Comparison of ENCODE assay signal across 10 mouse cellular contexts in the genomic region with DNA sequence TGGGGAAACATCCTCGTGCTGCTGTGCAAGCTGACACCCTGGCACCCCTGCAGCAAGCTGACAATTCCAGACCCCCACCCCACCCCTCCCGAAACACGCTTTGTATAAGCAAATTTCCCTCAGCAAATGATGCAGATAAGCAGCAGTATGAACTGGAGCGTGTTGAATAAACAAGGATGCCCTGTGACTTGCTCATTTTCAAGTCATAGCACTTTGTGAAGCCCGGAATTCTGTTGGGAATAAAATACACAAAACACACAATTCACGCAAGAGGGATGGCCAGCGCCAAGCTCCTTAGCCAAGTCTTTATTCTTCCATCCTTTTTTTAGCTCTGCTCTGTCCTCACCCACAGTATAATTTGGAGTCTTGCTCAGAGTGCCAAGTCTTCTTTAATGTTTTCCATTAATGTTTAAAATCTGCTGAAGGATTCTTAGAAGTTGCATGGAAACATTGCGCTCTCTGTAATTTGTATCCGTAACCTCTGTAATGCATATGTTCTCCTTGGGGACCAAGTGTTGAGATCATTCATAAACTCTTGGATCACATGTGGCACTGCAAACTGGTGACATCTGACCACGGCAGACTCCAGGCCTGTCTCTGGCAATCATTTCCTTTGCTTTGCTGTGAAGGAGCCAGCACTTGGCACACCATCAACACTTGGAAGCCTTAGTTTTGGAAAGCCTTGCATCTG.
A peak's percentile ranks its signal among the peaks of the same experiment; 100 is the strongest.
DNase-seq lines count a peak whose midpoint lies in the region; ATAC-seq and TF ChIP-seq lines count a peak whose summit lies in the region.
"Had no signal": no experiment of that assay in that cellular context is flagged by ENCODE, and none has a peak within 500 bp of the region (broad histone marks: within the 10 kb centered on the region; RNA-seq: fewer than 3 reads in every experiment).

No protein-coding gene starts in this region.

- H3K4me3 ChIP-seq in kidney, adult 2 months (ENCODE audit: insufficient read depth, low read depth, low read length) = no peak overlapping the region
- no peak overlapping the region for H3K4me3 ChIP-seq in kidney, embryonic 14.5 days (ENCODE audit: low read length)
- H3K4me3 ChIP-seq in forebrain, embryonic 16.5 days (replicated peaks; ENCODE audit: low read length) = no peak overlapping the region
- no peak overlapping the region for H3K4me3 ChIP-seq in layer of hippocampus, adult 2 months
- H3K4me3 ChIP-seq in neural tube, embryonic 15.5 days (replicated peaks) = no peak overlapping the region
- H3K4me3 ChIP-seq in liver, embryonic 12.5 days = no peak overlapping the region
- H3K4me3 ChIP-seq: heart, adult 2 months; myocyte had no signal

- H3K4me2 ChIP-seq in kidney, embryonic 14.5 days (replicated peaks; ENCODE audit: low read depth, low read length) = no peak overlapping the region
- peak overlapping the region; percentile 23 for H3K4me2 ChIP-seq in forebrain, embryonic 16.5 days (ENCODE audit: low read length)
- H3K4me2 ChIP-seq in neural tube, embryonic 15.5 days = 0 out of 2 replicates have a peak overlapping the region, but pooled peaks have one; percentile 6
- H3K4me2 ChIP-seq in liver, embryonic 12.5 days = no peak overlapping the region

- no peaks in the 10 kb centered on the region for H3K4me1 ChIP-seq in kidney, adult 2 months (ENCODE audit: control insufficient read depth, insufficient read depth, low read length)
- no peaks in the 10 kb centered on the region for H3K4me1 ChIP-seq in kidney, embryonic 14.5 days (ENCODE audit: control insufficient read depth, insufficient read depth, low read length)
- H3K4me1 ChIP-seq in forebrain, embryonic 16.5 days (replicated peaks; ENCODE audit: control insufficient read depth, insufficient read depth, low read length) = peaks cover 25% of the 10 kb centered on the region
- H3K4me1 ChIP-seq in neural tube, embryonic 15.5 days = peaks cover 22% of the 10 kb centered on the region
- no peaks in the 10 kb centered on the region for H3K4me1 ChIP-seq in liver, embryonic 12.5 days

- WGBS in kidney, adult 2 months = 58% methylated on average over 10 of the region's 10 CpGs
- 80% methylated on average over 10 of the region's 10 CpGs for WGBS in kidney, embryonic 14.5 days
- 37% methylated on average over 10 of the region's 10 CpGs for WGBS in forebrain, embryonic 16.5 days
- 39% methylated on average over 10 of the region's 10 CpGs for WGBS in neural tube, embryonic 15.5 days
- 67% methylated on average over 10 of the region's 10 CpGs for WGBS in liver, embryonic 12.5 days (ENCODE audit: insufficient replicate concordance)

- no peak overlapping the region for H3K9ac ChIP-seq in kidney, embryonic 14.5 days (ENCODE audit: low read depth, low read length)
- H3K9ac ChIP-seq in forebrain, embryonic 16.5 days (replicated peaks; ENCODE audit: low read depth, low read length) = no peak overlapping the region
- H3K9ac ChIP-seq in neural tube, embryonic 15.5 days (replicated peaks) = no peak overlapping the region
- H3K9ac ChIP-seq in liver, embryonic 12.5 days = no peak overlapping the region

- peak; percentile 44 for DNase-seq in kidney, adult 2 months
- DNase-seq in cerebellum, adult 11-12 months = peak; percentile 2
- DNase-seq in layer of hippocampus, adult 2 months (ENCODE audit: low spot score in 2 of 2) = peak; percentile 30 to 39
- no peak for DNase-seq in thymus, postnatal 36 days

- no peak for TF ChIP-seq CTCF in kidney, adult 2 months (conservative IDR thresholded peaks at IDR 0.05; ENCODE audit: insufficient read depth, insufficient read length, low read depth, low read length)
- TF ChIP-seq CTCF in layer of hippocampus, adult 2 months (conservative IDR thresholded peaks at IDR 0.05) = no peak

- TF ChIP-seq POLR2A in kidney, adult 2 months (IDR thresholded peaks at IDR 0.05; ENCODE audit: low read depth, low read length) = no peak

- H3K36me3 ChIP-seq in kidney, adult 2 months (ENCODE audit: control insufficient read depth, insufficient read depth, low read length) = no peaks in the 10 kb centered on the region
- H3K36me3 ChIP-seq in kidney, embryonic 14.5 days (ENCODE audit: control insufficient read depth, insufficient read depth, low read length) = no peaks in the 10 kb centered on the region
- no peaks in the 10 kb centered on the region for H3K36me3 ChIP-seq in forebrain, embryonic 16.5 days (ENCODE audit: control insufficient read depth, insufficient read depth)
- H3K36me3 ChIP-seq in neural tube, embryonic 15.5 days = no peaks in the 10 kb centered on the region
- no peaks in the 10 kb centered on the region for H3K36me3 ChIP-seq in liver, embryonic 12.5 days

- H3K27ac ChIP-seq in kidney, adult 2 months (ENCODE audit: insufficient read depth, low read depth, low read length) = no peak overlapping the region
- no peak overlapping the region for H3K27ac ChIP-seq in kidney, embryonic 14.5 days (ENCODE audit: low read depth, low read length)
- peak overlapping the region; percentile 65 for H3K27ac ChIP-seq in forebrain, embryonic 16.5 days (ENCODE audit: low read length)
- no peak overlapping the region; the same call in 1 of the 2 replicates for H3K27ac ChIP-seq in layer of hippocampus, adult 2 months
- peak overlapping the region; percentile 54 for H3K27ac ChIP-seq in neural tube, embryonic 15.5 days (replicated peaks)
- H3K27ac ChIP-seq in liver, embryonic 12.5 days = no peak overlapping the region
- H3K27ac ChIP-seq: heart, adult 2 months had no signal

- ATAC-seq in kidney, embryonic 14.5 days (ENCODE audit: low FRiP score, low TSS enrichment) = no peak
- ATAC-seq in forebrain, embryonic 16.5 days = peak; percentile 90
- peak; percentile 46; the same call in 1 of the 2 replicates for ATAC-seq in neural tube, embryonic 15.5 days (ENCODE audit: low FRiP score)
- ATAC-seq in liver, embryonic 12.5 days = no peak

- no peaks in the 10 kb centered on the region for H3K9me3 ChIP-seq in kidney, embryonic 14.5 days (ENCODE audit: control insufficient read depth, low read length)
- no peaks in the 10 kb centered on the region for H3K9me3 ChIP-seq in forebrain, embryonic 16.5 days (ENCODE audit: control insufficient read depth, low read length)
- H3K9me3 ChIP-seq in neural tube, embryonic 15.5 days (replicated peaks) = no peaks in the 10 kb centered on the region
- H3K9me3 ChIP-seq in liver, embryonic 12.5 days (replicated peaks) = no peaks in the 10 kb centered on the region

- no peaks in the 10 kb centered on the region for H3K27me3 ChIP-seq in kidney, adult 2 months (replicated peaks; ENCODE audit: control insufficient read depth, insufficient read depth, low read length)
- H3K27me3 ChIP-seq in kidney, embryonic 14.5 days (ENCODE audit: control insufficient read depth, insufficient read depth, low read length) = no peaks in the 10 kb centered on the region
- no peaks in the 10 kb centered on the region for H3K27me3 ChIP-seq in forebrain, embryonic 16.5 days (replicated peaks; ENCODE audit: control insufficient read depth, insufficient read depth, low read length)
- H3K27me3 ChIP-seq in neural tube, embryonic 15.5 days (replicated peaks) = no peaks in the 10 kb centered on the region
- H3K27me3 ChIP-seq in liver, embryonic 12.5 days (replicated peaks) = no peaks in the 10 kb centered on the region

Comparison
In these comparisons a context has a peak if more than half of its experiments do, and no peak if none do; other contexts are left out.
1. DNase-seq: peak in kidney, adult 2 months (single experiment), cerebellum, adult 11-12 months (single experiment) and layer of hippocampus, adult 2 months (2 of 2); none in thymus, postnatal 36 days (0 of 2).
2. H3K27ac ChIP-seq: peak in forebrain, embryonic 16.5 days (single experiment) and neural tube, embryonic 15.5 days (single experiment); none in kidney, adult 2 months (single experiment), kidney, embryonic 14.5 days (single experiment), layer of hippocampus, adult 2 months (single experiment) and liver, embryonic 12.5 days (single experiment).
3. ATAC-seq: peak in forebrain, embryonic 16.5 days (single experiment) and neural tube, embryonic 15.5 days (single experiment); none in kidney, embryonic 14.5 days (single experiment) and liver, embryonic 12.5 days (single experiment).
4. H3K4me2 ChIP-seq: peak in forebrain, embryonic 16.5 days (single experiment) and neural tube, embryonic 15.5 days (single experiment); none in kidney, embryonic 14.5 days (single experiment) and liver, embryonic 12.5 days (single experiment).